Mouse (Mus musculus) forebrain, postnatal 0 days (tissue): ENCODE measurements around the gene Golim4. TPM values are rescaled to one million over a fixed set of nuclear protein-coding genes. Genes with fewer than 3 reads are reported as not detected.
A peak's percentile ranks its signal among the peaks of the same experiment; 100 is the strongest.
"Not testable (repeated sequence)": the region's sequence is repeated elsewhere in the genome, so short reads cannot be mapped to it uniquely, and the experiment has no call there.

Source experiments
- ATAC-seq: fragments of 200-750 bp; cut with Nextera tagmentation; 2 replicates; pipeline ENCODE4 v1.8.0; 2017; ENCODE audit warnings: mild to moderate bottlenecking, moderate library complexity
- DNase-seq: peaks from one replicate; pipeline ENCODE4 v3.0.0-alpha.2; 2015
- H3K27ac ChIP-seq: fragments of 300-500 bp; sonication (generic); 2 replicates; pipeline ENCODE4 v1.5.1; 2014; ENCODE audit warnings: low read depth, mild to moderate bottlenecking, antibody characterized with exemption, low read length, moderate library complexity, mixed read lengths
- H3K27me3 ChIP-seq: fragments of 300-500 bp; sonication (generic); 2 replicates; pipeline ENCODE4 v1.6.1; 2014; ENCODE audit warnings: mild to moderate bottlenecking, low read length, mixed read lengths; ENCODE audit not compliant: insufficient read depth
- H3K36me3 ChIP-seq: fragments of 300-500 bp; sonication (generic); 2 replicates; pipeline ENCODE4 v1.6.1; 2014; ENCODE audit warnings: mild to moderate bottlenecking, moderate library complexity; ENCODE audit not compliant: insufficient read depth
- H3K4me1 ChIP-seq: fragments of 300-500 bp; sonication (generic); 2 replicates; pipeline ENCODE4 v1.6.1; 2014; ENCODE audit warnings: antibody characterized with exemption; ENCODE audit not compliant: insufficient read depth
- H3K4me2 ChIP-seq: fragments of 300-500 bp; sonication (generic); 2 replicates; pipeline ENCODE4 v1.6.1; 2014; ENCODE audit warnings: low read depth, mild to moderate bottlenecking, moderate library complexity
- H3K4me3 ChIP-seq: fragments of 300-500 bp; sonication (generic); 2 replicates; pipeline ENCODE4 v1.5.1; 2014; ENCODE audit warnings: low read depth, low read length, mixed read lengths
- H3K9ac ChIP-seq: fragments of 300-500 bp; sonication (generic); 2 replicates; pipeline ENCODE4 v1.6.1; 2014; ENCODE audit warnings: mild to moderate bottlenecking
- H3K9me3 ChIP-seq: fragments of 300-500 bp; sonication (generic); 2 replicates; pipeline ENCODE4 v1.6.1; 2016; ENCODE audit warnings: low read length
- CTCF ChIP-seq: sonication (generic); IDR thresholded peaks from 2 replicates; pipeline ENCODE4 v1.5.1; 2016; ENCODE audit warnings: antibody characterized with exemption, control low read depth, low read depth
- WGBS: fragments of 180-500 bp; shearing (Covaris S2); extraction: QIAGEN DNeasy Blood & Tissue Kit; methylation state at CpG from one replicate; pipeline ENCODE4 v1.1.7; 2014; 5-methylcytosine and 5-hydroxymethylcytosine counted together
- polyA plus RNA-seq: library from polyadenylated mRNA; unstranded; fragments of >200 nt; fragmentation: Nextera tagmentation; extraction: Ambion mirVana; gene quantifications from 2 replicates; pipeline ENCODE4 v1.2.1, GENCODE M21; 2015
- total RNA-seq: library from RNA; depleted of rRNA; stranded (reverse); fragments of >200 nt; gene quantifications from 2 replicates; pipeline ENCODE4 v1.2.3, GENCODE M21; 2014; rRNA removed

Gene Golim4
- 16.3 and 24.8 TPM in 2 replicates for total RNA-seq
- polyA plus RNA-seq, result 9.0 and 13.5 TPM in 2 replicates

DNA sequence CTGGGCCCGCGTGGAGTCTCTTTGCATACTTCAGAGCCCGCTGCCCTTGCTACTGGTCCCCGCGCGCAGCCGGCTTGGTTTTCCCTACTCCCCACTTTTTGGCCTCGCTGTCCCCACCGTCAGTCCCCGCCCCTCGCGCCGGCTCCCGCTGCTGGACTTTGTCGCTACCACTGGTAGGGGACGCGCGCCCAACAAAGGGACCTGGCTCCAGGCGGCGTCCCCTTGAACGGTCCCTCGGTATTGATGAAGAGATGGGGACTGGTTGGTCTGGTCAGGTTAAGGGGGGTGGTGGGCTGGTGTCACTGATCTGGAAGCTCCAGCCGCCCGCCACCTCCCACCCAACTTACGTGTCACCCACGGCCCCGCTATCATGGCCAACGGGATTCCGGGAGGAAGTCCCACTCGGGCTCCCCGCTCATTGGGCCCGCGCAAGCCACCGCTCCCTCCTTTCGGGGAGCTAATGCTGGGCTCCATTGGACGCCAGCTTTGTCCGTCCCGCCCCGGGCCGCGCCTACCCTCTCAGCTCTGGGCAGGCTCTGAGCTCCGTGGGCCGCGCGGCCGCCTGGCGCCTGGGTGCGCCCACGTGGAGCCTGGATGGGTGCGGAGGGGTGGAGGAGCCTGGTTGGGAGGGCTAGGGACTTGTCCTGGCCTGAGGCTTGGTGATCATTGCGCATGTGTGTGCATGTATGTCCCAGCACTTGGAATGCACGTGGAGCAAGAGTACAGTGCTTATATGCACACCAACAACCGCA lies at the start of gene Golim4:
Gene Golim4 (minus strand): TSS at position 399 of the 752 bp plus-strand sequence.
- Histone ChIP-seq H3K36me3 (no peaks in the 10 kb centered on the region), H3K27me3 (no peaks in the 10 kb centered on the region), H3K9ac (peak within 1 kb of the TSS; percentile 62), H3K9me3 (no peaks in the 10 kb centered on the region), H3K4me2 (peak within 1 kb of the TSS; percentile 87), H3K27ac (peak within 1 kb of the TSS; percentile 80), H3K4me3 (peak within 1 kb of the TSS; percentile 83), H3K4me1 (peaks cover 15% of the 10 kb centered on the region; the same call in 1 of the 2 replicates)
- DNase-seq, result peak; percentile 95
- ATAC-seq, result peak; percentile 99
- 1% methylated on average over 53 of the region's 53 CpGs for WGBS
- TF ChIP-seq CTCF, result 0 out of 2 replicates have a peak, but pooled peaks have one; percentile 5

DNA sequence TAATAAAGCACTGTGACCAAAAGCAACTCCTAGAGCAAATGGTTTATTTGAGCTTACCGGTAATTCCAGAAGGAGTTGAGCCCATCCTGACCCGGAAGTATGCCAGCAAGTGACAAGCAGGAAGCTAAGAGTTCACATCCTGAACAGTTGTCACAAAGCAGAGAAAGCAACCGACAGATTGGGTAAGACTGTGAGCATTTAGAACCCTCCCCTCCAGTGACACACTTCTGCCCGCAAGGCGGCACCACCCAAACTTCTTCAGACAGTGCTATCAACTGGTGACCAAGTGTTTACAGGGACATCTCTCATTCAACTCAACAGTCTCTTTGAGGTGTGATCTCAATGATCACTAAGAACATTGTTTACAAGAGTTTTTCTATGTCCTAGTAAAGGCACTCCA lies 48.9 kb upstream of the Golim4 start:
- no peaks in the 10 kb centered on the region for H3K4me1 ChIP-seq
- H3K27me3 ChIP-seq, result no peaks in the 10 kb centered on the region
- no peaks in the 10 kb centered on the region for H3K36me3 ChIP-seq
- DNase-seq, result no peak
- WGBS, result 86% methylated on average over 5 of the region's 5 CpGs
- H3K4me3 ChIP-seq, result no peak overlapping the region
- H3K9me3 ChIP-seq, result no peaks in the 10 kb centered on the region
- no peak overlapping the region for H3K4me2 ChIP-seq
- H3K9ac ChIP-seq, result no peak overlapping the region
- ATAC-seq, result no peak
- no peak overlapping the region for H3K27ac ChIP-seq
- no peak for TF ChIP-seq CTCF

DNA sequence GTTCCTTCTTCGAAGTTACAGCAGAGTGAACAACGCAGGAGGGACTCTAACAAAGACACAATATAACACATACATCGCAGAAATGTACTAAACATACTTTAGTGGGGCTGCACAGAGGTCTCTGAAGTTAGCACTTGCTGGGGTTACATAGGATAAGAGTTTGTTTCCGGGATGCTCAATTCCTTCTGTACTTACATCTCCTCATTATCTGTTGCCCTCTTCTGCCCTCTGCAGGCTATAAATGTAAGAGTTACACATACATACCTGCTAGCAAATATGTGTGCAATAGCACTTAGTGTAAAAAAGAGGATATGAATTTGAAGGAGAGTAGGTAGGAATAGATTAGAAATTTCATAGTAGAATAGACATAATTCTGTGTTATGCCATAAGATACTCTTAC lies 44.4 kb upstream of the Golim4 start:
- Histone ChIP-seq H3K9ac (no peak overlapping the region), H3K36me3 (no peaks in the 10 kb centered on the region), H3K9me3 (no peaks in the 10 kb centered on the region), H3K27ac (no peak overlapping the region), H3K4me1 (no peaks in the 10 kb centered on the region), H3K27me3 (no peaks in the 10 kb centered on the region), H3K4me3 (no peak overlapping the region), H3K4me2 (no peak overlapping the region)
- peak; percentile 72 for TF ChIP-seq CTCF
- WGBS, result 44% methylated on average over 4 of the region's 4 CpGs
- peak; percentile 68 for DNase-seq
- ATAC-seq, result peak; percentile 82

DNA sequence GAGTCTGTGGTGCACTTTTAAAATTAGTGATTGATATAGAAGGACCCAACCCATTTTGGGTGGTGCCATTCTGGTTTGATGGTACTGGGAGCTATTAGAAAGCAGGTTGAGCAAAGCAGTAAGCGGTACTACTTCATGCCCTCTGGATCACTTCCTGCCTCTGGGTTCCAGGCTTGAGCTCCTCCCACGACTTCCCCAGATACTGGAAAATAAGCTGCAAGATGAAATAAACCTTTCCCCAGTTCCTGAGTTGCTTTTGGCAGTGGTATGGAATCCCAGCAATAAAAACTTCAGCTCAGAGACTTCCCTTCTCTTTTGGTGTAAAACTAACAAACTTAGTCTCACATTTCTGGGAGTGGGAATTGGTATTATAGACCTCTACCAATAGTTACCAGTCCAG lies 43.7 kb upstream of the Golim4 start:
- Histone ChIP-seq H3K4me2 (no peak overlapping the region), H3K9ac (no peak overlapping the region), H3K4me3 (no peak overlapping the region), H3K9me3 (no peaks in the 10 kb centered on the region), H3K4me1 (no peaks in the 10 kb centered on the region), H3K27ac (no peak overlapping the region), H3K36me3 (no peaks in the 10 kb centered on the region), H3K27me3 (no peaks in the 10 kb centered on the region)
- no peak for ATAC-seq
- DNase-seq, result no peak
- TF ChIP-seq CTCF, result no peak
- 61% methylated on average over 2 of the region's 2 CpGs for WGBS

DNA sequence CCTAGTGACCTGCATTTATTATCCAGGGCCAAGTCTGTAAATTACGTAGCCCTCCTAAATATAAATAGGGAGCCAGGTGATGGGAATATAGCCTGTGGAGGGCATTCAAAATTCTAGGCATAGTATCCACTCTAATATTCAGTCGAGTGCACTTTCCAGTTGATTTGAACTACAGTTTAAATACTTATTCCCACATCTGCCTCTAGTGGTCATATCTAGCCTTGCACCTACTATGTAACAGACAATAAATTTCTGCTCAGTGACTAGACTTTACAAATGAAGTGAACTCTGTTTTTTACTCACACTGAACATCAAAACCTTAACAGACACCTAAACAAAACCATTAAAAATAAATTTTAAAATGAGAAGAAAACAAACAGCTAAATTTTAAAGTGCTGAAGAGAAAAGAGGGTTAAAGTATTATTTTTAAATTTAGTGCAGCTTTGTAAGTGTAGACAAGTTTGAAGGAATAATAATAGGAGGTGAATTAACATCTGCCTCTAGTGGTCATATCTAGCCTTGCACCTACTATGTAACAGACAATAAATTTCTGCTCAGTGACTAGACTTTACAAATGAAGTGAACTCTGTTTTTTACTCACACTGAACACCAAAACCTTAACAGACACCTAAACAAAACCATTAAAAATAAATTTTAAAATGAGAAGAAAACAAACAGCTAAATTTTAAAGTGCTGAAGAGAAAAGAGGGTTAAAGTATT lies 24.4 kb upstream of the Golim4 start:
- not testable (repeated sequence) for DNase-seq, H3K36me3 ChIP-seq, H3K27ac ChIP-seq, H3K9me3 ChIP-seq, H3K4me1 ChIP-seq, H3K27me3 ChIP-seq, H3K4me2 ChIP-seq, H3K4me3 ChIP-seq, ATAC-seq, H3K9ac ChIP-seq
- WGBS, result 86% methylated on average over 2 of the region's 2 CpGs
- TF ChIP-seq CTCF, result peak; percentile 33; the same call in 1 of the 2 replicates

DNA sequence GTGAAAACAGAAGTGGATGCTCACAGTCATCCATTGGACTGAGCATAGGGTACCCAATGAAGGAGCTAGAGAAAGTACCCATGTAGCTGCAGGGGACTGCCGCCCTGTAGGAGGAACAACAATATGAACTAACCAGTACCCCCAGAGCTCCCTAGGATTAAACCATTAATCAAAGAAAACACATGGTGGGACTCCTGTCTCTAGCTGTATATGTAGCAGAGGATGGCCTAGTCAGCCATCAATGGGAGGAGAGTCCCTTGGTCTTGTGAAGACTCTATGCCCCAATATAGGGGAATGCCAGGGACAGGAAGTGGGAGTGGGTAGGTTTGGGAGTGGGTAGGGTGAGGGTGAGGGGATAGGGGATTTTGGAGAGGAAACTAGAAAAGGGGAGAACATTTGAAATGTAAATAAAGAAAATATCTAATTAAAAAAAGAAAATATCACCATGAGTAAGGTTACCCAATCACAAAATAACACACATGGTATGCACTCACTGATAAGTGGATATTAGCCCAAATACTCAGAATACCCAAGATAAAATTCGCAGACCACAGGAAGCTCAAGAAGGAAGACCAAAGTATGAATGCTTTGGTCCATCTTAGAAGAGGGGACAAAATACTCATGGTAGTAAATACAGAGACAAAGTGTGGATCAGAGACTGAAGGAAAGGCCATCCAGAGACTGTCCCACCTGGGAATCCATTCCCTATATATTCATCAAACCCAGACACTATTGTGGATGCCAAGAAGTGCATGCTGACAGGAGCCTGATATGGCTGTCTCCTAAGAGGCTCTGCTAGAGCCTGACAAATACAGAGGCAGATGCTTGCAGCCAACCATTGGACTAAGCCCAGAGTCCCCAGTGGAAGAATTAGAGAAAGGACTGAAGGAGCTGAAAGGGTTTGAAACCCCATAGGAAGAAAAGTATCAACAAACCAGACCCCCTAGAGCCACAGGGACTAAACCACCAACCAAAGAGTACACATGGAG lies 6.3 kb upstream of the Golim4 start:
- not testable (repeated sequence) for H3K4me2 ChIP-seq, H3K9me3 ChIP-seq, DNase-seq, H3K36me3 ChIP-seq, H3K4me3 ChIP-seq, H3K27ac ChIP-seq, ATAC-seq, H3K4me1 ChIP-seq, H3K9ac ChIP-seq, H3K27me3 ChIP-seq
- WGBS, result 90% methylated on average over 2 of the region's 2 CpGs
